Mouse (Mus musculus) cerebellum, adult (tissue): ENCODE measurements around the gene Gm10428.
A peak's percentile ranks its signal among the peaks of the same experiment; 100 is the strongest.
"Not testable (repeated sequence)": the region's sequence is repeated elsewhere in the genome, so short reads cannot be mapped to it uniquely, and the experiment has no call there.

Experiments used
- ATAC-seq: cut with Nextera tagmentation; 2 replicates; pipeline ENCODE4 v1.9.2; 2017; ENCODE audit warnings: mild to moderate bottlenecking, moderate library complexity, mixed read lengths; ENCODE audit not compliant: insufficient number of reproducible peaks, low FRiP score, low TSS enrichment

Gene Gm10428

DNA sequence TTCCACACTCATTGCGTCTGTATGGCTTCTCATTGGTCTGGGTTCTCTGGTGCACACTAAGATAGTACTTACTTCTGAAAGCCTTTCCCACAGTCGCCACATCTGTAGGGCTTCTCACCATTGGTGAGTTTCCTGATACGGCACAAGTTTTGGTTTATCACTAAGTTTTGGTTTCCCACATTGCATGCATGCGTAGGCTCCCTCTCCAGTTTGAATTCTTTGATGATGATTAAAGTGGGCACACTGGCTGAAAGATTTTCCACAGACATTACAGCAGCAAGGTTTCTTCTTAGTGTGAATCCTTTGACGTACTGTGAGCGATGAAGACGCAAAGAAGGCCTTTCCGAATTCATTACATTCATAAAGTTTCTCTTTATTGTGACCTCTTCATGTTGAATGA is at the start of gene Gm10428:
Gene Gm10428, plus strand, starts transcription at position 321 of the 400 bp plus-strand sequence.
- no peak for ATAC-seq

DNA sequence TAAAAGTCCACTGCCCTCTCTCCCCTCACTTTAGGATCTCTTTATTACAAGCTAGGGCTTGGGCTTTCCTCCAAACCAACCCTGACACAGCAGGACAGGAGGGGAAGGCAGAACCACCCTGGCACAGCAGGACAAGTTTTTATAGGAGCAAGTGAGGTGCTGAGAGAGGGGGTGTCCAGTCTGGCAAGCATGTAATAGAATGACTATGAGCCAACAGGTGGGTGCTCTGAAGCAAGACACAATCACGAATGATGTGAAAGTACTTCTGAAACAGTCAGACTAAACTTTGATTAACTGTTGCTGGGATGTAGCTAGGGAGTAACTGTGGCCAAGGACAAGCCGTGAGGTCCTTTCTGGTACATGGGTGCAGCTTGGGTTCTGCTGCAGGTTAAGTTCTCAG is 46.8 kb upstream of the Gm10428 start:
- no peak for ATAC-seq

DNA sequence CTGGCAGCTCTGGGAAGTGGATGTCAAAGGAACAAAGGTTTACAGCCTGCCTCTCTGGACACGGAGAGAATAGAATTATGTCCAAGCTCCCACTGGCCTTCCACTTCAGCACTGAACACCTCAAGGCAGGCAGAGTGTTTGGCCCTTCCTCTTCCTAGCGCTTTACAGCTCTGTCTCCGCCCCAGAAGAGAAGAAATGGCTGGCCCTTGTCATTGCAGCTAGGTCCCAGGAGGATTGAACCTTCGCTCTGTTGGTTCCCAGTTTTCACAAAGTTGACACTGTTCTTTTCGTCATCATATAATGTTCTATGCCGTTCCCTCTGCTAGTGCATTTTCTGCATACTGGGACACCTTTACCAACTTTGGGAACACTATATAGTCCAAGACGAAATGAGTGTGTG is 44.6 kb upstream of the Gm10428 start:
- no peak for ATAC-seq

DNA sequence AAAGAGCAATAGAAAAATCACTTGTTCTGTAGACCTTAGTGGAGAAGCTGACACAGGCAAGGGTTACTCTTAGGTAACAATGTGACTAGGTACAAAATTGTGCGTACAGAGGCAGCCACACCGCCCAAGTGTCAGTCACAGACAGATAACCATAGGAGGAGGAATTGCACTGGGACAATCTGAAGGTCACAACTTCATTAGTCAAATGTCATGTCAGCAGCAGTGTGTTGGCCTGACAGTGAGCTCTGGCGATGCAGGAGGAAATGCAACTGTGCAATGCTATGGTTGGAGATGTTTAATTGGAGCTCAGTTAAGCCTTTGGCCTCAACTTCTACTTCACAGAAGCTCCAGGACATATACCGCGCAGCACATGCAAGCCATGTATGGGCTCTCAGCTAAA is 42.2 kb upstream of the Gm10428 start:
- ATAC-seq = no peak

DNA sequence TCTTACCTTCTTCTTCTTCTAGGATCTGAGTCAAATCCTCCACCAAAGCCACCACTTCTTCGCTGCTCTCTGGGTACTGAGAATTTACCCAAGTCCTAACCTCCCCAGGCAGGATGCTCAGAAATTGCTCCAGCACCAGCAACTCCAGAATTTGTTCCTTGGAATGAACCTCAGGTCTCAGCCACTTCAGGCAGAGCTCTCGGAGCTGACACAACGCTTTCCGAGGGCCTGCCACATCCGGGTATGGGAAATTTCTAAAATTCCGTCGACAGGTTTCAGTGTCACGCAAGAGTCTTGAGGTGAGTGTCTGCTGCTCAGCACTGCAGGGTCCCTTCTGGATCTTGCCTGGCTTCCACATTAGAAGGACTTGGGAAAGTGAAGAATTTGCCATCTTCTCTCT is 24.6 kb upstream of the Gm10428 start:
- no peak for ATAC-seq

DNA sequence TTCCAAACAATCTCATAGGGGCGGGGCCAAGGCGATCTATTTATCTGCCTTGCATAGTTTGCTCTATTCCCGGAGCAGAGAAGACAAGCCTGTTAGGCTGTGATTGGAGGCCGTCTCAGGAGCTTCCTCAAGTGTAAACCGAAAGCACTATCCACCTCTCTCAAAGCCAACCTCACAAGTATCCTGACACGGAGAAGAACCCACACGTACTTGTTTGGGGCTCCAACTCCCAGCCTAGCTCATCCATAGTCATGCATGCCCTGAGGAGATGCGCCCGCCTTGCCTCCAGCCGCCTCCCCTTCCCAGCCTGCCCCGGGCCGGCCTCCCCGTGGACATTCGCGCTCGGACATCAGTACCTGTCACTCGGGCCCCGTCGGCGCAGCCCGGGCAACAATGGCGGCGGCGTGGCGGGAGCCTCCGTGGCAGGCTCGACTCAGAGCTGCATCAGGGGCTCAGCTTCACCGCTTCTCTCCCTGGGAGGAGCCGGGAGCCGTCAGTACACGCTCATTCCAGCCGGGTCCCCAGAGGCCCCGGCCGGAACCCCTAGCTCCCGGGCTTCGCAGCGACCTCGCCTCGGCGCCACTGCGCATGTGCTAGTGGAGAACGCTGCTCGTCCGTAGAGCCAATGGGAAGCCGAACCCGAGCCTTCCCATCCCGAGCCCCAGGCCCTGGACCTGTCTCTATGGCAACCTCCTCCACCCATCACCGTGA is 21.4 kb upstream of the Gm10428 start, which contains the start of gene Zfp287:
Gene Zfp287, minus strand, starts transcription at position 595 of the 711 bp plus-strand sequence.
- peak; percentile 100 for ATAC-seq

DNA sequence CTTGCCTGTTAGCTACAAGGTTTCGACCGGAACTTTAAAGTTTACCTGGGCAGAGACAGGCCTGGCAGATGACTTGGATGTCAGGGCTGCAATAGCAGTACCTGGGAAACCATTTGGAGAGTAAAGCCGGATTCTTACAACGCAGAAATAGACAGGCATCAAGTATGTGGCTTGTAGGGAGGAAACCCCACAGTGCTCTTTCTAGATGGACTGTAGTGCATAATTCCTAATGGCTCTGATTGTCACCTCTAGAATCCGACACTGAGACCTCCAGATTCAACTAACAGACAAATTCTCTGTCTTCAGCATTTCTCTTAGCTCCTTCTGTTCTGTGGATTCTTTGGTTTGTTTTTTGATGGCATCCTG is 20.9 kb upstream of the Gm10428 start:
- ATAC-seq = no peak

DNA sequence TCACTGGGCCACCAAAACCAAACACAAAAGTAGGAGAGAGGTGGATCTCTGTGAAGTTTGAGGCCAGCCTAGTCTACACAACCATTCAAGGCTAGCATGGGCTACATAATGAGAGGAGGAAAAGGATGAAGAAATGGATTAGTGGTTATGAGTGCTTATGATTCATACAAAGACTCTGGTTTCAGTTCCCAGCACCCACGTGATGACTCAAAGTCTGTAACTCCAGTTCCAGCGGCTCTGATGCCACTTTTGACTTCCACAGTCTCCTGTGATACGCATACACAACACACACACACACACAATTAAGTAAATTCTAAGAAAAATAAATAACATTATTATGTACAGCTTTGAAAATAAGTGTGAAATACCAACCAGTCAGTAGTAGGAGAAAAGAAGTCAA is 20.2 kb upstream of the Gm10428 start:
- ATAC-seq = no peak

DNA sequence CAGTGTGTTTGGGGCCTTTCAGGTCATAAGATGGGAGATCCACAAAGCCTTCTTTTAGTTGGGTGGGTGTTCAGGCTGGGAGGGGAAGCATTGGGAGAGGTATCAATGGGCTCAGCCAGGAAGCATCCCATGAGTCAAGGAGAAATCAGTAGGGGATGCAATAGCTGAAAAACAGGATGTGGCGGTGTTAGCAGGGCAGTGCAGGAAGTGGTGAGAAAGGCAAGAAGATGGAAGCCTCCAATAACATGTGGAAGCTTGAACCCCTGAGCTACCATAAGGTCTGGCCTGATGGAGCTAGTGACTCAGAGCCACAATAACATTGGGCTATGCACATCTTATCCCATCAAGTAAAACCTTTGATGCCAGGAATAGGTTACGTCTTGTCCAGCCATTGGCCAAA is 11.7 kb upstream of the Gm10428 start:
- ATAC-seq = no peak

DNA sequence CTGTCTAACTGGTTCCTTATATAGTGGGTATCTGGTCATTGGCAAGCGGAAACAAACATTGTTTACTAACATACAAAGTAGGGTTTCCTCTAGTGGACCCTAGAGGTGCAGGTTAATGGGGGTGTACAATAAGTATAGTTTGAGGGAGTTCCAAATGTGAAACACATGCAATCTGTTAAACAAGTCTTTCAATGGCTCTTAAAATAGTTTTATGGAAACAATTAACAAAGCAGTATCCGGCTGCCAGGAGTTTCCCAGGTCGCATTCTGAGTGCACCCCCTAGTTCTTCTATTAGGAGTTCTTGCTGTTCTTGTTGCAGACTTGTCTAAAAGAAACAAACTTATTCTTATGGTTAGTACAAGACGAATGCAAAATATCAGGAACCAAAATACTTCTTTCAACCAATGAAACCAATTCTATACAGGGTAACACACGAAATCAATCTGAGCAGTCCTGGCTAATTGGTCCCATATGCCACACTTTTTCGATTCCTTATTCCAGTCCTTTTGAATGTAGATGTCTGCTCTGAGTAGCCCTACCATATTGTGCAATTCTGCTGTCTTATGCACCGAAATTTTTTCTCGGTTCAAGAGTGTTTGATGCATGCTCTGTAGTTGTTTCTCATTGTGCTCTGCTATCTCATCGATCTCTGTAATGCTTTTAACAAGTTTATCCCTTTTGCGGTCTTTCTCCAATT is 10.5 kb upstream of the Gm10428 start:
- ATAC-seq = no peak

DNA sequence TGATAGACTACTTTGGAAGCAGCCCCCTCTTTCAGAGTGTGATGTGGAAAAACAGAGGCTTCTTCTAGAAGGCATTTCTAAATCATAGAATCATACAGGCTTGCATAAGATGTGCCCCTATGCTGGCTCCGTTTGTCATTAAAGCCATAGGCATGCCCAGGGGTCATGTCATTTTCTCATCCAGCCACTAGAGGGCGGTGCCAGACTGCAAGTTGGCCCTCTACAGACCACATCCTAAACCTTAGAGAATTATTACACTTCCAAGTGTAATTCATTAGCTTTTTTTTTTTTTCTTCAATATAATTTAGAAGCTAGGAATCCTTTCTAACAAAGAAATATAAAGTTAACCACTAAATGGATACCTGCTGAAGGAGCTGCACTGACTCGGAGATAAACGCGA is 8.8 kb upstream of the Gm10428 start:
- peak; percentile 54; the same call in 1 of the 2 replicates for ATAC-seq

DNA sequence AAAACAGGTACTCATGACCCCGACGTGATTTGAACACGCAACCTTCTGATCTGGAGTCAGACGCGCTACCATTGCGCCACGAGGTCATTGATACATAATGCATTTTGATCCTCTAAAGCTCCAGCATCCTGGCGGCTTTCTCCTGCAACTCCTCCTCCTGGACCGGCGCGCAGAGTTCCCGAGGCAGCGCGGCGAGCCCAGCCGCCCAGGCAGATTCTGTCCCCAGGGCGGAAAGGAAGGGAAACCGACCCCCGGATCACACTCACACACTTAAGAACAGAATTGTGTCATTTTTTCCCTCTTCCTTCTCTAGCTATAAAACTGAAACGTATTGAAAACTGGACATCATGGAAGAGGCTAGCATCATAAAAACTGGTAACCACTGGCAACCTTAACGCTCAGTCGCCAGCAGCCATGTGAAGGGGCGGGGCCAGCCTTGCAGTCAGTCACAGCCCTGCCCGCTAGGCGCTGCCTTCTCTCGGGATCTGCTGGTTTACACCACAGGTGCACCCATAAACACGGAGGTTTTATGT is 6.8 kb upstream of the Gm10428 start:
- ATAC-seq = peak; percentile 87

DNA sequence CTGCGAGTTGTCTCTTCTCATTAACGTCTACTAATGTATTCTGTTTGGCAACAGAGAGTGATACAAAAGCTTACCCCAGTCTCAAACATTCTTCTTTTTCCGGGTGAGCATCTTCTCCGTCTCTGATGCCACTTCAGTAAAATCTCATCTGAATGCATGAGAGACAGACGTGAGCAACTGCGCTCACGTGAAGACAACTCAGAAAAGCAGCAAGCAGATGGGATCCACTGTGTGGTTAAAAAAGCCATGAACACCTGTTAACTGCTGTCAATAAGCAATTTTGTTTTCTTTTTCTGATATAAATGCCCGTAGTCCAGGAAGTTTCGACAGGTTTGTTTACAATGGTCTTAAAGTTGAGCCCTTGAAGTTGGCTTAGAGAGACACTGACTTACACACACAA is 5.7 kb upstream of the Gm10428 start:
- ATAC-seq = no peak

DNA sequence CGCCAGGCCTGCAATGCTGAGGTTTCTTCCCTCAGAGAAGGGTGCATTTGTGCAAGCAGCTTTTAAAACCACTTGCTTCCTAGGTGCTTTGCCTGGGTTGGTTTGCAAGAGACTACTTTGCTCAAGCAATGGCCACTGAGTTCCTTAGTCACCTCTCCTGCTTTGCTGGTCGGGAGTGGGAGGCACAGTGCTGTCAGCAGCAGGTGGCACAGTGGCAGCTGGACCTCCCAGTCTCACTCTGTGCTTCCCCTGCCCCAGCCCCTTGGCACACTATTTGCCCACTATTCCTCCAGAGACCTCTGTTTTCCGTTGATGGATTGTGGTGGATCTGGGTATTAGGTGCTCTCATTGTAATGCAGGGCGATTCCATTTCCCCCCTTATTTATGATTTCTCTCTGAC is 4.8 kb upstream of the Gm10428 start:
- ATAC-seq = no peak

DNA sequence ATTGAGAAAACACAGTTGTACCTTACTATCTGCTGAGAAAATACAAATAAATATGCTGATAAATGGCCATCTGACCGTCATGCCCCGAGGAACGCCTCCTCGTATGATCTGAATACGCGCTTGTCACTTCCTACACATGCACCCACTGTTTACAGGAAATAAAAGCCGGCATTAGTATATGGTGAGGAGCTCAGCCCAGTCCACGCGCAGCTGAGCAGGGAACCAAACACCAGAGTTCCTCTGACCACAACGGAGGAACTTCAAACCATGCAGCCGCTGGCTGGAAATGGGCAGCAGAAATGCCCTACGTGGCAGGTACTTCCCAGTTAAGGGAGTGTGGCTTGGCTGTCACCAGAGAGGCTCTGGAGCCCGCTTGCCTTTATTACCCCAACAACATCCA is 3.5 kb upstream of the Gm10428 start:
- not testable (repeated sequence) for ATAC-seq

DNA sequence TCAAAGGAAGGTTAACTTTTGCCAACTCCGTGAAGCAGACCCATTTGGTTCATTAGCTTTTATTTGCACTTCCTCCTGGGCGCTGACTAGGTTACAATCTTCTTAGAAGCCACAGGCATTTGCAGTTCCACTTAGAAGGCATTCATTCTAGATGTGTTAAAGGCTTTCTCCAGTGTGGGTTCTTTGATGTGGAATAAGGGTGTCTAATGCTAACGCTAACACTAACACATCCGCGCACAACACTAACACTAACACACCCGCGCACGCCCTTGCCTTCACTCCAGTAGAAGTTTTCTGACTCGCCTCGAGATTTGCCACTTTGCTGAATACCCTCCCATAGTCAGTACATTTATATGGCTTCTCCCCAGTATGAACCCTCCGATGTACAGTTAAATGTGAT is 709 bp upstream of the Gm10428 start:
- ATAC-seq = no peak

DNA sequence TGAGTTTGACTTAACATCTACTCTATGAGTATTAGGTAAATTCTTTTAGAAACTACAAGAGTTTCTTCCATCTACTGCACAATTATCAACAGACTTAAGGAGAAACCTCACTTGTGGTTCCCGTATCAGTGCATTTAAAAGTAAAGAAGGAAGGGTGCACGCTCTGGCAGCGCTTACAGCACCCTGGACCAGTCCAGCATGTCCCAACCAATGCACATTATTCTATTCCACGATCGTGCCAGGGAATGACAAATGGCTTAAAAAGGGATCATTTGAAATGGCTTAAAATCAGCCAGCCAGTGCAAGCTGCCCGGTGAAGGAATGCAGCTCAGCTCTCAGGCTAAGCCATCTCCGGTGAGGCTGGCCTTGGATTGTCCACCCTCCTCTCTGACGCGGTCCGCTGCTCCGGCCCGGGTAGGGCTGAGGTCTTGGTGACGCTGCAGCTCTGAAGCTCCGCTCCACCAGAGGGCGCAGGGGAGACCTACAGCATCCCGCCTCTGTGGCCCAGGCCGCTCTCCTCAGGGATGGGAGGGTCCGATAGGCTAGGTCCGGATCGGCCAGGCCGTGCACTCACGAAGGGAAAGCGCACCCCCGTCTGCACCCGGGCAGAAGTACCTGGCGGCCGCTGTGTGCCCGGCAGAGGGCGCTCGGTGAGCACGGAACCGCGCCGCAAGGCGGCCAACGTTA is 3.7 kb downstream of the Gm10428 start:
- ATAC-seq = peak; percentile 100

DNA sequence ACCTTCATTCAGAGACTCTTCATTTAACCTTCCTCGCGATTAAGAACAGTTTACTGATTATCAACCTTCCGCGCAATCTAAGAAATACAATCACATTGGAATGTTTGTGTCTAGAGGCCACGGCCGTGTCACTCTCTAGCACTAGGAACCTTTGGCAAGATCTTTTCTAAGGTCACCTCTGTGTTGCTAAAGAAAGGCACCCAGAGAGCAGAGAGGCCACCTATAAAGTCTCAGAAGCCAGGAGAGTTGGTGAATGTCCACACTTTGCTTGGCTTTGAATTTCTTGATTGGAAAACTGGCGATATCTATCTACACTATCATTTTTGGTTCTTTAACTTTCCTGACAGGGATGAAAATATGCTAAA is 4.2 kb downstream of the Gm10428 start:
- no peak for ATAC-seq

DNA sequence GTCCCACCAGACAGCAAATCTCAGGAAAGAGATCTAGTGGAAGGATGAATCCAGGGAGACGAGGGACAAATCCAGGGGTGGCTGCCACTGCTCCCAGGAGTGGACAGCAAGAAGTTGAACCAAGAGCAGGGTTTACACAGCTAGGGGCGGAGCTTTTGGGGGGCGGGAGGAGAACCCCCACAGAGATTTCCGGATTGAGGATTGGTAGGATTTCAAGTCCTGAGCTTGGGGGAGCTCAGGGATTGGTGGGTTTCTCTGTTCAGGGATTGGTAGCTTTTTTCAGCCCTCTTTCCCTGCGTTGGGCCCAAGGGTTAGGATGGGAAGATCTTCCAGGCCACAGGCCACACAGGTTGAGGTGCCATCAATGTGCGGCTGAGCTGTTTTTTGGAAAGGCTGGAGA is 5.0 kb downstream of the Gm10428 start:
- no peak for ATAC-seq

DNA sequence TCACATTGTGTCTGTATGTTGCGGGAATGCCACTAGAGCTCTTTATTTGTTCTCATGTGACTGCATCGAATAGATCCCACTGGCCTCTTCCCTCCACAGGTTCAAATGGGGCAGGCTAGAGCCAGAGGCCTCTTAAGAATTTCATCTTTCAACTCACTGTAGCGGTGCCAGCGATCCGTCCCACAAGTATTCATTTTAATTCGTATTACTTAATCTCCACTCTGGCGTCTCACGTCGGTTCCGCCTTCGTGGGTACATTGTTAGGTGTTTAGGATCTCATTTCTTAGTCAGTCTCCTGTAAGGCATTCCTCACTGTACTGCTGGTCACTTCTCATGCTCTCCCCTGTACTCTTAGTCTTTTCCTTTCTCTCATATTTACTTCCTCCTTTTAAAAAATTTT is 5.6 kb downstream of the Gm10428 start:
- ATAC-seq = no peak

DNA sequence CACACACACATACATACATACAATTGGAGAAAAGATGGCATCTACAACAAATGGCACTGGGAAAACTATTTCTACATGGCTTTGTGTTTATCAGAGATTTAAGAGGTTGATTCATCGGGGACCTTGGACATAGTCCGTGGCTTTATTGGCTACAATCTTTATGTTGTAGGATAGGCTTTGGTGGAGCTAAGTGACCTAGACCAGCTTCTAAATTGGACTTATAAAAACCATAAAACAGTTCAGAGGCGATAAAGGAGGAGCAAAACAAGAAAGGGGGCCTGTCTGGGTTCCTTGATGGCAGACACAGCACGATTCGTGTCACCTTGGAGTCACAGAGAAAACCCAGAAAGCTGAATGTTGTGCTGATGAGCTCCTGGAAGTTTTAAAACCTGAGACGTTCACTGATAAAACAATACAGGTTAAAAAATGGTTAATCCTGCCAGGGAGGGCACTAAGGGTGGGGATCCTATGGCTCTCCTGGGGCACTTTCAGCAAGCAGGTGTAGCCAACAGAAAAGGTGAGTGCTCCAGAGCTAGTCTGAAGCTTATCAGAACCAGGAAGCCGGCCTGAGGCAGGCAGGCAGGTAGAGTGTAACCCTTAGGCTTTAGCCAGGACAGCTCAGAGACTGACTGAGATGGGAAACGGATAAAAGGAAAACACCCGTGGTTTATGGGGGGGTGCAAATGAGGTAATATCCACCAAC is 8.0 kb downstream of the Gm10428 start:
- no peak for ATAC-seq
